Mouse (Mus musculus) heart, embryonic 13.5 days (tissue): ENCODE results near the gene Yap1. TPM values are rescaled to one million over a fixed set of nuclear protein-coding genes. Genes with fewer than 3 reads are reported as not detected.
"Not testable (repeated sequence)": the region's sequence is repeated elsewhere in the genome, so short reads cannot be mapped to it uniquely, and the experiment has no call there.

ENCODE experiments used
- ATAC-seq: fragments of 200-750 bp; cut with Nextera tagmentation; 2 replicates; pipeline ENCODE4 v1.8.0; 2017; ENCODE audit warnings: moderate TSS enrichment; ENCODE audit not compliant: insufficient number of reproducible peaks, low FRiP score, low TSS enrichment; ENCODE audit errors: extremely low read depth
- H3K27ac ChIP-seq: fragments of 300-500 bp; sonication (generic); replicated peaks from 2 replicates; pipeline ENCODE4 v1.5.1; 2015; ENCODE audit warnings: moderate library complexity, mild to moderate bottlenecking, inconsistent platforms
- H3K27me3 ChIP-seq: fragments of 300-500 bp; sonication (generic); replicated peaks from 2 replicates; pipeline ENCODE4 v1.6.1; 2015; ENCODE audit warnings: mild to moderate bottlenecking, inconsistent platforms
- H3K36me3 ChIP-seq: fragments of 300-500 bp; sonication (generic); 2 replicates; pipeline ENCODE4 v1.6.1; 2015; ENCODE audit warnings: mild to moderate bottlenecking, inconsistent platforms
- H3K4me1 ChIP-seq: fragments of 300-500 bp; sonication (generic); 2 replicates; pipeline ENCODE4 v1.6.1; 2015; ENCODE audit warnings: inconsistent platforms
- H3K4me2 ChIP-seq: fragments of 300-500 bp; sonication (generic); 2 replicates; pipeline ENCODE4 v1.6.1; 2015; ENCODE audit warnings: inconsistent platforms, mild to moderate bottlenecking, moderate library complexity
- H3K4me3 ChIP-seq: fragments of 300-500 bp; sonication (generic); 2 replicates; pipeline ENCODE4 v1.5.1; 2015; ENCODE audit warnings: moderate library complexity, mild to moderate bottlenecking, inconsistent platforms
- H3K9ac ChIP-seq: fragments of 300-500 bp; sonication (generic); 2 replicates; pipeline ENCODE4 v1.6.1; 2015; ENCODE audit warnings: inconsistent platforms, mild to moderate bottlenecking, moderate library complexity
- H3K9me3 ChIP-seq: fragments of 300-500 bp; sonication (generic); 2 replicates; pipeline ENCODE4 v1.6.1; 2016; ENCODE audit warnings: inconsistent platforms
- WGBS: fragments of 180-500 bp; shearing (Covaris S2); methylation state at CpG from one replicate; pipeline ENCODE4 v1.1.7; 2015; ENCODE audit warnings: mixed read lengths; 5-methylcytosine and 5-hydroxymethylcytosine counted together
- polyA plus RNA-seq: library from polyadenylated mRNA; unstranded; fragments of >200 nt; fragmentation: Nextera tagmentation; extraction: Ambion mirVana; gene quantifications from 2 replicates; pipeline ENCODE4 v1.2.1, GENCODE M21; 2015

Gene Yap1
- polyA plus RNA-seq, 1 experiment from 2014 or later: 24.2 TPM

GRCm38 (mm10) chr9:7914487-7914886 is 89.9 kb downstream of the Yap1 start:
- Histone ChIP-seq H3K36me3 (no peaks in the 10 kb centered on the region), H3K9me3 (no peaks in the 10 kb centered on the region), H3K4me3 (peak overlapping the region; percentile 40), H3K27ac (peak overlapping the region; percentile 66), H3K9ac (peak overlapping the region; percentile 76), H3K4me1 (peaks cover 9% of the 10 kb centered on the region), H3K4me2 (peak overlapping the region; percentile 68), H3K27me3 (no peaks in the 10 kb centered on the region)
- WGBS: 4% methylated on average over 11 of the region's 11 CpGs
- peak; percentile 92 for ATAC-seq

- ATAC-seq: no peak
- Histone ChIP-seq H3K4me1 (peaks cover 9% of the 10 kb centered on the region), H3K27me3 (no peaks in the 10 kb centered on the region), H3K4me3 (peak overlapping the region; percentile 40), H3K27ac (peak overlapping the region; percentile 66), H3K9me3 (no peaks in the 10 kb centered on the region), H3K36me3 (no peaks in the 10 kb centered on the region), H3K4me2 (peak overlapping the region; percentile 68), H3K9ac (peak overlapping the region; percentile 76)
- WGBS: 40% methylated on average over 19 of the region's 19 CpGs
These were observed 90.4 kb downstream of the Yap1 start for GRCm38 (mm10) chr9:7913953-7914352.

- H3K27ac ChIP-seq: no peak overlapping the region
- no peaks in the 10 kb centered on the region for H3K27me3 ChIP-seq
- H3K9ac ChIP-seq: no peak overlapping the region
- ATAC-seq: no peak
- H3K36me3 ChIP-seq: no peaks in the 10 kb centered on the region
- H3K4me2 ChIP-seq: no peak overlapping the region
- WGBS: 58% methylated on average over 2 of the region's 2 CpGs
- H3K9me3 ChIP-seq: no peaks in the 10 kb centered on the region
- H3K4me1 ChIP-seq: peaks cover 18% of the 10 kb centered on the region
- H3K4me3 ChIP-seq: no peak overlapping the region
These were observed 96.9 kb downstream of the Yap1 start for GRCm38 (mm10) chr9:7907351-7907985.

GRCm38 (mm10) chr9:7906564-7906963 is 97.8 kb downstream of the Yap1 start:
- 52% methylated on average over 1 of the region's 1 CpGs for WGBS
- H3K27me3 ChIP-seq: no peaks in the 10 kb centered on the region

GRCm38 (mm10) chr9:7903825-7904224 is 100.6 kb downstream of the Yap1 start:
- no peaks in the 10 kb centered on the region for H3K27me3 ChIP-seq
- H3K4me1 ChIP-seq: peaks cover 23% of the 10 kb centered on the region
- no peak overlapping the region for H3K9ac ChIP-seq
- no peaks in the 10 kb centered on the region for H3K36me3 ChIP-seq
- no peak overlapping the region for H3K4me3 ChIP-seq
- no peak overlapping the region for H3K27ac ChIP-seq
- 53% methylated on average over 5 of the region's 5 CpGs for WGBS
- H3K4me2 ChIP-seq: no peak overlapping the region
- ATAC-seq: no peak
- H3K9me3 ChIP-seq: no peaks in the 10 kb centered on the region

More at GRCm38 (mm10) chr9:7906564-7906963, 97.8 kb downstream of the Yap1 start:
- no peak overlapping the region for H3K27ac ChIP-seq
- H3K36me3 ChIP-seq: no peaks in the 10 kb centered on the region
- no peak overlapping the region for H3K4me2 ChIP-seq
- no peak overlapping the region for H3K4me3 ChIP-seq
- H3K9me3 ChIP-seq: no peaks in the 10 kb centered on the region
- ATAC-seq: no peak
- H3K4me1 ChIP-seq: peaks cover 23% of the 10 kb centered on the region
- no peak overlapping the region for H3K9ac ChIP-seq

- no peak overlapping the region for H3K27ac ChIP-seq
- H3K4me1 ChIP-seq: peaks cover 23% of the 10 kb centered on the region
- ATAC-seq: no peak
- no peaks in the 10 kb centered on the region for H3K9me3 ChIP-seq
- WGBS: 64% methylated on average over 2 of the region's 2 CpGs
- no peak overlapping the region for H3K9ac ChIP-seq
- H3K36me3 ChIP-seq: no peaks in the 10 kb centered on the region
- no peak overlapping the region for H3K4me3 ChIP-seq
- H3K4me2 ChIP-seq: no peak overlapping the region
- no peaks in the 10 kb centered on the region for H3K27me3 ChIP-seq
These were observed 101.1 kb downstream of the Yap1 start for GRCm38 (mm10) chr9:7903262-7903661.

- H3K4me2 ChIP-seq: no peak overlapping the region
- H3K4me1 ChIP-seq: peaks cover 23% of the 10 kb centered on the region
- H3K9me3 ChIP-seq: no peaks in the 10 kb centered on the region
- H3K27me3 ChIP-seq: no peaks in the 10 kb centered on the region
- WGBS: 42% methylated on average over 7 of the region's 7 CpGs
- H3K9ac ChIP-seq: no peak overlapping the region
- no peak for ATAC-seq
- no peak overlapping the region for H3K27ac ChIP-seq
- no peaks in the 10 kb centered on the region for H3K36me3 ChIP-seq
- H3K4me3 ChIP-seq: no peak overlapping the region
These were observed 102.1 kb downstream of the Yap1 start for GRCm38 (mm10) chr9:7902311-7902710.

- no peak overlapping the region for H3K4me3 ChIP-seq
- H3K9me3 ChIP-seq: no peaks in the 10 kb centered on the region
- H3K9ac ChIP-seq: no peak overlapping the region
- no peaks in the 10 kb centered on the region for H3K36me3 ChIP-seq
- H3K27me3 ChIP-seq: no peaks in the 10 kb centered on the region
- H3K27ac ChIP-seq: no peak overlapping the region
- 83% methylated on average over 8 of the region's 8 CpGs for WGBS
- no peak for ATAC-seq
- no peak overlapping the region for H3K4me2 ChIP-seq
- peaks cover 23% of the 10 kb centered on the region for H3K4me1 ChIP-seq
These were observed 103.4 kb downstream of the Yap1 start for GRCm38 (mm10) chr9:7900965-7901364.

GRCm38 (mm10) chr9:7897502-7897901 is 106.9 kb downstream of the Yap1 start:
- no peaks in the 10 kb centered on the region for H3K27me3 ChIP-seq
- H3K27ac ChIP-seq: no peak overlapping the region
- peaks cover 5% of the 10 kb centered on the region; the same call in 1 of the 2 replicates for H3K4me1 ChIP-seq
- H3K9ac ChIP-seq: no peak overlapping the region
- under 1% methylated on average over 3 of the region's 3 CpGs for WGBS
- no peaks in the 10 kb centered on the region for H3K36me3 ChIP-seq
- no peak overlapping the region for H3K4me3 ChIP-seq
- no peak overlapping the region for H3K4me2 ChIP-seq
- ATAC-seq: no peak
- no peaks in the 10 kb centered on the region for H3K9me3 ChIP-seq

- WGBS: 91% methylated on average over 1 of the region's 1 CpGs
- H3K4me1 ChIP-seq, H3K27me3 ChIP-seq, H3K36me3 ChIP-seq, H3K9me3 ChIP-seq, ATAC-seq, H3K4me2 ChIP-seq, H3K27ac ChIP-seq, H3K4me3 ChIP-seq, H3K9ac ChIP-seq: not testable (repeated sequence)
These were observed 112.6 kb downstream of the Yap1 start for GRCm38 (mm10) chr9:7891796-7892195.

GRCm38 (mm10) chr9:7891177-7891576 is 113.2 kb downstream of the Yap1 start:
- Histone ChIP-seq H3K9ac (no peak overlapping the region), H3K27me3 (no peaks in the 10 kb centered on the region)
- 61% methylated on average over 1 of the region's 1 CpGs for WGBS

GRCm38 (mm10) chr9:7884346-7884745 is 120.0 kb downstream of the Yap1 start:
- peaks cover 6% of the 10 kb centered on the region; the same call in 1 of the 2 replicates for H3K9me3 ChIP-seq
- no peaks in the 10 kb centered on the region for H3K4me1 ChIP-seq
- H3K9ac ChIP-seq: no peak overlapping the region
- no peaks in the 10 kb centered on the region for H3K36me3 ChIP-seq
- no peak overlapping the region for H3K4me2 ChIP-seq
- H3K27me3 ChIP-seq: no peaks in the 10 kb centered on the region
- H3K27ac ChIP-seq: no peak overlapping the region
- 89% methylated on average over 3 of the region's 3 CpGs for WGBS
- no peak overlapping the region for H3K4me3 ChIP-seq
- no peak for ATAC-seq

More at GRCm38 (mm10) chr9:7891177-7891576, 113.2 kb downstream of the Yap1 start:
- Histone ChIP-seq H3K27ac (no peak overlapping the region), H3K4me2 (no peak overlapping the region), H3K9me3 (no peaks in the 10 kb centered on the region; the same call in 1 of the 2 replicates), H3K4me1 (no peaks in the 10 kb centered on the region), H3K4me3 (no peak overlapping the region), H3K36me3 (no peaks in the 10 kb centered on the region)
- no peak for ATAC-seq
